Mouse (Mus musculus) MEL (cell line): ENCODE results near the gene Kdm4a.

ENCODE experiments used
- CTCF ChIP-seq, 3 experiments: IDR thresholded peaks in 2 of 3; conservative IDR thresholded peaks in 1 of 3; 2 replicates each; pipeline ENCODE4 v1.5.1; 2011 to 2012; ENCODE audit warnings: low read length in 3 of 3, low read depth in 2 of 3, mild to moderate bottlenecking in 2 of 3, improper control_type of control experiment in 1 of 3, inconsistent platforms in 1 of 3, mixed read lengths in 1 of 3, moderate library complexity in 1 of 3; ENCODE audit not compliant: control insufficient read depth in 1 of 3, insufficient read depth in 1 of 3, poor library complexity in 1 of 3, severe bottlenecking in 1 of 3
- HCFC1 ChIP-seq: IDR thresholded peaks from 2 replicates; pipeline ENCODE4 v1.6.1; 2012; ENCODE audit warnings: low read depth, mild to moderate bottlenecking, inconsistent platforms, low read length, improper control_type of control experiment, moderate library complexity
- MAX ChIP-seq: IDR thresholded peaks from 2 replicates; pipeline ENCODE4 v1.6.1; 2011; ENCODE audit warnings: low read length, improper control_type of control experiment
- NRF1 ChIP-seq: IDR thresholded peaks from 2 replicates; pipeline ENCODE4 v1.6.1; 2014; ENCODE audit warnings: low read depth, mild to moderate bottlenecking, inconsistent platforms, low read length, improper control_type of control experiment, moderate library complexity; ENCODE audit not compliant: poor library complexity, insufficient read depth, severe bottlenecking
- POLR2A ChIP-seq, 2 experiments: IDR thresholded peaks; 2 replicates each; pipeline ENCODE4 v1.6.1; 2011 to 2012; ENCODE audit warnings: low read length in 2 of 2, mild to moderate bottlenecking in 2 of 2, control low read depth in 1 of 2, improper control_type of control experiment in 1 of 2, low read depth in 1 of 2, moderate library complexity in 1 of 2; ENCODE audit not compliant: control insufficient read depth in 1 of 2, insufficient read depth in 1 of 2, poor library complexity in 1 of 2
- ZNF384 ChIP-seq: IDR thresholded peaks from 2 replicates; pipeline ENCODE4 v1.6.1; 2012; ENCODE audit warnings: low read depth, mild to moderate bottlenecking, inconsistent platforms, low read length, improper control_type of control experiment

DNA sequence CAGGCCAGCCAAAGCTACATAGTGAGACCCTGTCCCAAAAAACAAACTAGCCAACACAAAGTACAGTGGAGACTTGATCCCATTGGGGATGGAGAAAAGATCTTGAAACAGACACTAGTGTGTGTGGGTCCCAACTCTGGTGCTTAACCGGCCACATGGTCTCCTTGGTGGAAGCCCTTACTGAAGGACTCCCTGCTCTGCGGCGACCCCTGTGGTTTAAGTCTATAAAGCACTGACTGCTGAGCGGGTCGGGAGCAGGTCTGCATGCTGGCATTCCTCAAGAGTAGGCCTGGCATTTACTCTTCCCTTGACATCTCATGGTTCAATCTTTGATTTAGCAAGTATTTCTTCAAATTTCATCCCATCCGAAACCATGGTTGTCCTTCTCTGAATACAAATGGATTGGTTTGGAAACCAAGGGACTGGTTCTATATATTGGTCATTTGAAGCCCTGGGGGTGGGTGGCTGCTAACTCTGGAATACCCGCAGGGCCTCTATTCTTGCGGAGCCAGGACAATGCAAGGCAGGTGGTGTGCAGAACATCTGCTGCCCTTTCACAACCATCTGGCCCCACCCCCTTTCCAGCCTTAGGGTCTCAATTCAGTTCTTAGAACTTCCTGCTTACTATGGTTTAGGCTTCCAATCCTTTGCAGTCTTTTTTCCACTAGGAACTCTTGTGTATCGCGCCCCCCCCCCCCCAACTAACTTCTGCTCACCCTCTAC, 27.2 kb upstream of the Kdm4a start:
- peak; percentile 18 to 26 (median 25); a peak in 1 of 6 replicates for TF ChIP-seq CTCF (IDR thresholded peaks at IDR 0.05 in 2 of 3, conservative IDR thresholded peaks at IDR 0.05 in 1 of 3; ENCODE audit: control insufficient read depth in 1 of 3, insufficient read depth in 1 of 3, low read depth in 2 of 3, low read length in 3 of 3, poor library complexity in 1 of 3, severe bottlenecking in 1 of 3)
- TF ChIP-seq NRF1: no peak
- no peak for TF ChIP-seq POLR2A (IDR thresholded peaks at IDR 0.05; ENCODE audit: control insufficient read depth in 1 of 2, insufficient read depth in 1 of 2, low read depth in 1 of 2, low read length in 2 of 2, poor library complexity in 1 of 2)
- TF ChIP-seq MAX: no peak
- TF ChIP-seq HCFC1: no peak
- TF ChIP-seq ZNF384: no peak
